Mouse (Mus musculus) layer of hippocampus, adult 2 months (tissue): Measurements from ENCODE around the gene Parp16. TPM values are rescaled to one million over a fixed set of nuclear protein-coding genes. Genes with fewer than 3 reads are reported as not detected.
"Not testable (repeated sequence)": the region's sequence is repeated elsewhere in the genome, so short reads cannot be mapped to it uniquely, and the experiment has no call there.

Experiments used
- DNase-seq, 2 experiments: peaks; one replicate each; pipeline ENCODE4 v3.0.0; 2022; ENCODE audit warnings: low spot score in 2 of 2
- H3K27ac ChIP-seq: fragments of 200-600 bp; 2 replicates; pipeline ENCODE4 v1.8.1; 2022
- H3K4me3 ChIP-seq: fragments of 200-600 bp; 2 replicates; pipeline ENCODE4 v1.8.1; 2022; ENCODE audit warnings: mild to moderate bottlenecking
- CTCF ChIP-seq: fragments of 200-600 bp; conservative IDR thresholded peaks from 2 replicates; pipeline ENCODE4 v1.8.1; 2022; ENCODE audit warnings: antibody characterized with exemption, mild to moderate bottlenecking, moderate library complexity
- total RNA-seq, 2 experiments: library from RNA; stranded (reverse); gene quantifications; 2 replicates each; pipeline ENCODE4 v1.2.3; 2021

The Parp16 gene
- total RNA-seq, 2 experiments from 2014 or later = 5.0 to 5.1 TPM

GRCm38 (mm10) chr9:65273873-65274272, 78.7 kb downstream of the Parp16 start:
- no peak for TF ChIP-seq CTCF
- no peak overlapping the region for H3K4me3 ChIP-seq
- H3K27ac ChIP-seq = no peak overlapping the region
- no peak for DNase-seq

GRCm38 (mm10) chr9:65274851-65275250, 79.7 kb downstream of the Parp16 start:
- 0 out of 2 replicates have a peak, but pooled peaks have one; percentile 12 for TF ChIP-seq CTCF
- H3K4me3 ChIP-seq, DNase-seq, H3K27ac ChIP-seq: not testable (repeated sequence)

GRCm38 (mm10) chr9:65275810-65276530, 80.8 kb downstream of the Parp16 start:
- Histone ChIP-seq H3K4me3 (no peak overlapping the region), H3K27ac (no peak overlapping the region)
- TF ChIP-seq CTCF = no peak
- no peak for DNase-seq

- Histone ChIP-seq H3K27ac (peak overlapping the region; percentile 70), H3K4me3 (no peak overlapping the region)
- peak; percentile 37 for TF ChIP-seq CTCF
- DNase-seq = no peak
These were observed 86.5 kb downstream of the Parp16 start for GRCm38 (mm10) chr9:65281536-65282151.

GRCm38 (mm10) chr9:65283301-65283700, 88.1 kb downstream of the Parp16 start:
- Histone ChIP-seq H3K4me3 (no peak overlapping the region), H3K27ac (no peak overlapping the region)
- peak; percentile 45 to 51 for DNase-seq
- peak; percentile 74 for TF ChIP-seq CTCF

GRCm38 (mm10) chr9:65288252-65288651, 93.1 kb downstream of the Parp16 start:
- not testable (repeated sequence) for DNase-seq, H3K4me3 ChIP-seq, H3K27ac ChIP-seq

Other genes with a start within 250 kb of the Parp16 start
- under 1 TPM in 1 of 2 experiments, not detected in 1; 0.10 TPM for gene Slc24a1, start 243.7 kb upstream of the Parp16 start, total RNA-seq
- 10 to 100 TPM; 19.9 to 20.2 TPM for gene Ints14, start 234.4 kb upstream of the Parp16 start, total RNA-seq
- 100 to 1,000 TPM; 149 to 156 TPM for gene Hacd3, start 173.7 kb upstream of the Parp16 start, total RNA-seq
- gene Dpp8, start 162.9 kb upstream of the Parp16 start, total RNA-seq = 100 to 1,000 TPM; 162 to 170 TPM
- gene Igdcc4, start 93.9 kb upstream of the Parp16 start, total RNA-seq = 10 to 100 TPM; 34.7 to 38.8 TPM
- gene Igdcc3, start 54.2 kb upstream of the Parp16 start, total RNA-seq = 1 to 10 TPM; 3.5 to 4.9 TPM
- under 1 TPM in 1 of 2 experiments, not detected in 1; 0.26 TPM for gene Cilp, start 69.8 kb downstream of the Parp16 start, total RNA-seq
- gene Clpx, start 98.9 kb downstream of the Parp16 start, total RNA-seq = 10 to 100 TPM; 32.6 to 35.8 TPM
- gene Pdcd7, start 150.8 kb downstream of the Parp16 start, total RNA-seq = 10 to 100 TPM; 29.2 to 30.8 TPM
- 1 to 10 TPM; 2.5 to 6.2 TPM for gene Ubap1l, start 165.7 kb downstream of the Parp16 start, total RNA-seq
- under 1 TPM; 0.29 to 0.44 TPM for gene Kbtbd13, start 196.3 kb downstream of the Parp16 start, total RNA-seq
- gene Rasl12, start 203.2 kb downstream of the Parp16 start, total RNA-seq = 1 to 10 TPM; 3.1 to 3.9 TPM
- gene Slc51b, start 227.6 kb downstream of the Parp16 start, total RNA-seq = not detected
- gene Mtfmt, start 240.4 kb downstream of the Parp16 start, total RNA-seq = 10 to 100 TPM; 18.5 to 20.3 TPM